In the genomic region with DNA sequence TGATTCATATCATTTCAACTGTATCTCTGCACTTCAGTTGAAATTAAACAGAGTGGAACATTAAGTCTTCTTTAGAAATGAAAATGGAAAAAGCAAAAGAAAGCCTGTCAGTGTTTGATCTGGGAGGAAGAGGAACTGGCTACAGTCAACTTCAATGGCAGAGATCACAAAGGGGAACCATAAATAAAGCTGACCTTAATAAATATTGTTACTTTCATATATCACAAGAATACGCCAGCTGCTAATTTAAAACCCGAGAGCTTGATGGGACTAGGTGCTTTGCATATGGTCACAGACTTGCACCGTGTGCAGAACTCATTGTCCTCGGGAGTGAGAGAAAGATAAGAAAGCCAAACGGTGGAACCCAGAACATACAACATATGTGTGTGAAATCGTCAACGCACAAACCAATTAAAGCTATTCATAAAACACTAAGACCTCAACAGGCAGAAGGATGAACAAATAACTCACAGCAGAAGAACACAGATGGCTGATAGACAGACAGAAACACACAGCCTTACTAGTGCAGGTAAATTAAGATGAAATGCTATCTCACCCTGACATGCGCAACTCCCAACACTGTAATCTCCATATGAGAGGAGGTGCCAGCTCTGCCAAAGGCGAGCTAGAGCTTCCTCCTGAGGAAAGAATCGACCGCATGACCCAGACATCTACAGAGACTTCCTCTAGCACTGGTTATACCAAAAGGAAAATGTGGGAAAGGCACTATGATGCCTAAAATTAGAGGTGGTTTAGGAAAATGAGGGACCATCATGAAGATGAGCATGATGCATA, we compare ENCODE assay signal across 17 mouse cellular contexts.
A peak's percentile ranks its signal among the peaks of the same experiment; 100 is the strongest.
DNase-seq lines count a peak whose midpoint lies in the region; ATAC-seq and TF ChIP-seq lines count a peak whose summit lies in the region.
"Had no signal": no experiment of that assay in that cellular context is flagged by ENCODE, and none has a peak within 500 bp of the region (broad histone marks: within the 10 kb centered on the region; RNA-seq: fewer than 3 reads in every experiment).

No protein-coding gene starts in this region.

- H3K4me2 ChIP-seq in liver, postnatal 0 days (ENCODE audit: low read depth, low read length), result no peak overlapping the region
- H3K4me2 ChIP-seq: embryonic facial prominence, embryonic 13.5 days; forebrain, embryonic 12.5 days; hindbrain, embryonic 13.5 days had no signal

- no peak overlapping the region for H3K9ac ChIP-seq in liver, postnatal 0 days (replicated peaks)
- H3K9ac ChIP-seq: embryonic facial prominence, embryonic 13.5 days; forebrain, embryonic 12.5 days; hindbrain, embryonic 13.5 days had no signal

- peak overlapping the region; percentile 77 for H3K27ac ChIP-seq in bone marrow macrophage, adult 2 months (ENCODE audit: insufficient read depth, low read depth, low read length)
- H3K27ac ChIP-seq in liver, postnatal 0 days (ENCODE audit: low read depth), result no peak overlapping the region
- H3K27ac ChIP-seq: embryonic facial prominence, embryonic 13.5 days; forebrain, embryonic 12.5 days; hindbrain, embryonic 13.5 days had no signal

- TF ChIP-seq EP300 in liver, postnatal 0 days (IDR thresholded peaks at IDR 0.05; ENCODE audit: low read depth), result no peak

- peaks cover 17% of the 10 kb centered on the region for H3K4me1 ChIP-seq in bone marrow macrophage, adult 2 months (ENCODE audit: control insufficient read depth, insufficient read depth, low read length)
- no peaks in the 10 kb centered on the region for H3K4me1 ChIP-seq in liver, postnatal 0 days (ENCODE audit: insufficient read depth)
- H3K4me1 ChIP-seq: forebrain, embryonic 12.5 days; hindbrain, embryonic 13.5 days had no signal

- DNase-seq in A20 (ENCODE audit: low read depth, low spot score), result peak; percentile 54
- peak; percentile 20 for DNase-seq in splenic B cell, adult 2 months (ENCODE audit: low read depth, low spot score)
- no peak for DNase-seq in liver, postnatal 0 days
- DNase-seq in layer of hippocampus, adult 11-12 months (ENCODE audit: low spot score), result no peak
- DNase-seq: adrenal gland, postnatal 10 days; cerebellum, adult 11-12 months; cerebellum, adult 9-10 months; cerebellum, postnatal 25 days; gastrocnemius, postnatal 10 days; heart, postnatal 10 days had no signal

- ATAC-seq in megakaryocyte, adult 5-6 weeks (ENCODE audit: poor library complexity, severe bottlenecking), result peak; percentile 83
- no peak for ATAC-seq in liver, postnatal 0 days
- ATAC-seq: forebrain, embryonic 16.5 days had no signal

- no peak for TF ChIP-seq POLR2A in bone marrow macrophage, adult 2 months (IDR thresholded peaks at IDR 0.05; ENCODE audit: borderline replicate concordance, low read depth, low read length)

- 45% methylated on average over 11 of the region's 11 CpGs for WGBS in liver, postnatal 0 days (ENCODE audit: insufficient replicate concordance)

- TF ChIP-seq CTCF in bone marrow macrophage, adult 2 months (IDR thresholded peaks at IDR 0.05; ENCODE audit: low read depth, low read length), result no peak
- no peak for TF ChIP-seq CTCF in liver, postnatal 0 days (IDR thresholded peaks at IDR 0.05; ENCODE audit: low read depth)

- no peaks in the 10 kb centered on the region for H3K36me3 ChIP-seq in splenic B cell, adult 2 months (ENCODE audit: control insufficient read depth, insufficient read depth, low read length, poor library complexity, severe bottlenecking)
- H3K36me3 ChIP-seq in liver, postnatal 0 days (replicated peaks; ENCODE audit: insufficient read depth, low read length), result no peaks in the 10 kb centered on the region
- H3K36me3 ChIP-seq: embryonic facial prominence, embryonic 13.5 days; forebrain, embryonic 12.5 days; G1E; hindbrain, embryonic 13.5 days had no signal

- H3K27me3 ChIP-seq in splenic B cell, adult 2 months (ENCODE audit: control insufficient read depth, insufficient read depth, low read length, poor library complexity, severe bottlenecking), result no peaks in the 10 kb centered on the region
- H3K27me3 ChIP-seq in liver, postnatal 0 days (ENCODE audit: insufficient read depth, low read length), result no peaks in the 10 kb centered on the region
- H3K27me3 ChIP-seq: forebrain, embryonic 12.5 days; hindbrain, embryonic 13.5 days had no signal

- no peaks in the 10 kb centered on the region for H3K9me3 ChIP-seq in liver, postnatal 0 days (ENCODE audit: low read length)
- H3K9me3 ChIP-seq: embryonic facial prominence, embryonic 13.5 days; forebrain, embryonic 12.5 days; G1E; hindbrain, embryonic 13.5 days had no signal

- H3K4me3 ChIP-seq in bone marrow macrophage, adult 2 months (ENCODE audit: insufficient read depth, low read length), result no peak overlapping the region
- H3K4me3 ChIP-seq in liver, postnatal 0 days (ENCODE audit: low read depth, low read length), result no peak overlapping the region
- H3K4me3 ChIP-seq: embryonic facial prominence, embryonic 13.5 days; forebrain, embryonic 12.5 days; hindbrain, embryonic 13.5 days had no signal

Comparison
In these comparisons a context has a peak if more than half of its experiments do, and no peak if none do; other contexts are left out.
1. DNase-seq: peak in A20 (single experiment) and splenic B cell, adult 2 months (single experiment); none in liver, postnatal 0 days (single experiment) and layer of hippocampus, adult 11-12 months (single experiment).